Mouse (Mus musculus): ENCODE results near the gene Leng8. TPM values are rescaled to one million over a fixed set of nuclear protein-coding genes. Genes with fewer than 3 reads are reported as not detected.
"Not testable (repeated sequence)": the region's sequence is repeated elsewhere in the genome, so short reads cannot be mapped to it uniquely, and the experiment has no call there.

Gene Leng8
- polyA plus RNA-seq, 1 experiment from 2014 or later, result 20.1 TPM

GRCm38 (mm10) chr7:4148341-4149208 lies 11.7 kb downstream of the Leng8 start:
- H3K4me1 ChIP-seq (replicated peaks), result peaks cover 58% of the 10 kb centered on the region
- peaks cover 44% of the 10 kb centered on the region for H3K36me3 ChIP-seq (replicated peaks)
- WGBS (ENCODE audit: insufficient replicate concordance), result 34% methylated on average over 18 of the region's 18 CpGs
- H3K4me3 ChIP-seq (replicated peaks), result peak overlapping the region; percentile 88
- no peaks in the 10 kb centered on the region for H3K9me3 ChIP-seq (replicated peaks)
- ATAC-seq (ENCODE audit: insufficient read depth), result no peak; the same call in 1 of the 2 replicates
- peak overlapping the region; percentile 94 for H3K27ac ChIP-seq (replicated peaks)
- peak overlapping the region; percentile 97 for H3K4me2 ChIP-seq
- peak overlapping the region; percentile 76 for H3K9ac ChIP-seq
- H3K27me3 ChIP-seq, result peaks cover 11% of the 10 kb centered on the region

- ATAC-seq (ENCODE audit: insufficient read depth), result peak; percentile 72
- Histone ChIP-seq H3K27ac (replicated peaks) (peak overlapping the region; percentile 94), H3K4me1 (replicated peaks) (peaks cover 58% of the 10 kb centered on the region), H3K4me2 (peak overlapping the region; percentile 97), H3K4me3 (replicated peaks) (peak overlapping the region; percentile 88), H3K36me3 (replicated peaks) (peaks cover 36% of the 10 kb centered on the region), H3K27me3 (peaks cover 11% of the 10 kb centered on the region), H3K9ac (peak overlapping the region; percentile 76), H3K9me3 (replicated peaks) (no peaks in the 10 kb centered on the region)
- under 1% methylated on average over 64 of the region's 64 CpGs for WGBS (ENCODE audit: insufficient replicate concordance)
Measured at GRCm38 (mm10) chr7:4149209-4150054, 12.6 kb downstream of the Leng8 start.

- H3K27me3 ChIP-seq, result peaks cover 11% of the 10 kb centered on the region
- H3K9me3 ChIP-seq (replicated peaks), result no peaks in the 10 kb centered on the region
- H3K27ac ChIP-seq (replicated peaks), result peak within 1 kb of the TSS; percentile 94
- under 1% methylated on average over 14 of the region's 14 CpGs for WGBS (ENCODE audit: insufficient replicate concordance)
- ATAC-seq (ENCODE audit: insufficient read depth), result peak; percentile 19
- peak within 1 kb of the TSS; percentile 88 for H3K4me3 ChIP-seq (replicated peaks)
- H3K36me3 ChIP-seq (replicated peaks), result peaks cover 29% of the 10 kb centered on the region
- peaks cover 58% of the 10 kb centered on the region for H3K4me1 ChIP-seq (replicated peaks)
- H3K4me2 ChIP-seq, result peak within 1 kb of the TSS; percentile 97
- H3K9ac ChIP-seq, result peak within 1 kb of the TSS; percentile 76
Measured at GRCm38 (mm10) chr7:4150059-4150541, 13.3 kb downstream of the Leng8 start, which contains the start of gene Leng9. Leng9 (minus strand) TSS chr7:4150374.

- Histone ChIP-seq H3K4me3 (replicated peaks) (peak overlapping the region; percentile 88), H3K4me1 (replicated peaks) (peaks cover 56% of the 10 kb centered on the region), H3K4me2 (peak overlapping the region; percentile 97), H3K27me3 (peaks cover 11% of the 10 kb centered on the region), H3K36me3 (replicated peaks) (peaks cover 22% of the 10 kb centered on the region), H3K27ac (replicated peaks) (peak overlapping the region; percentile 94; the same call in 1 of the 2 replicates), H3K9ac (peak overlapping the region; percentile 76; the same call in 1 of the 2 replicates), H3K9me3 (replicated peaks) (no peaks in the 10 kb centered on the region)
- peak; percentile 56 for ATAC-seq (ENCODE audit: insufficient read depth)
- WGBS (ENCODE audit: insufficient replicate concordance), result 5% methylated on average over 14 of the region's 14 CpGs
Measured at GRCm38 (mm10) chr7:4150811-4151221, 14.0 kb downstream of the Leng8 start.

DNA sequence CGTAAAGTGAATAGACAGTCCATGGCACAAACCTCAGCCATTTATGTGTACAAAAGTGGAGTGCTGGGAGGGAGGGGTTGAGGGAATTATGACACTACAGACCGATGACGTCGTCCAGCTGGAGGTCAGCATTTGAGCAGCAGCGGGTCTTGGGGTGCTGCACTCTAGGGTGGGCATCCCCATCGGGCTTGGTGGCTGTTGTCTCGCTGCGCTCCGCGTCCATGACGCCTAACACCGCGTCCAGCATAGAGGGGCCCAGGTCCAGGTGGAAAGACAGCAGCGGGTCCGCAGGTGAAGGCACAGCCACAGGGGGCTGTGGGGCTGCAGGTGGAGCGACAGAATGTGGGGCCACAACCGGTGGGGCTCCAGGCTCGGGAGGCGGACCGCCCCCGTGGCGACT lies 14.4 kb downstream of the Leng8 start:
- Histone ChIP-seq H3K27me3 (peaks cover 11% of the 10 kb centered on the region), H3K9me3 (replicated peaks) (no peaks in the 10 kb centered on the region), H3K36me3 (replicated peaks) (peaks cover 18% of the 10 kb centered on the region), H3K27ac (replicated peaks) (no peak overlapping the region), H3K4me2 (peak overlapping the region; percentile 97), H3K4me3 (replicated peaks) (peak overlapping the region; percentile 88; the same call in 1 of the 2 replicates), H3K9ac (no peak overlapping the region; the same call in 1 of the 2 replicates), H3K4me1 (replicated peaks) (peaks cover 52% of the 10 kb centered on the region)
- WGBS (ENCODE audit: insufficient replicate concordance), result 22% methylated on average over 22 of the region's 22 CpGs
- no peak for ATAC-seq (ENCODE audit: insufficient read depth)

GRCm38 (mm10) chr7:4154356-4154755 lies 17.5 kb downstream of the Leng8 start:
- no peak overlapping the region for H3K4me3 ChIP-seq (replicated peaks)
- ATAC-seq (ENCODE audit: insufficient read depth), result no peak
- no peak overlapping the region for H3K27ac ChIP-seq (replicated peaks)
- peaks cover 11% of the 10 kb centered on the region for H3K27me3 ChIP-seq
- no peak overlapping the region for H3K4me2 ChIP-seq
- H3K9me3 ChIP-seq (replicated peaks), result no peaks in the 10 kb centered on the region
- no peaks in the 10 kb centered on the region for H3K36me3 ChIP-seq (replicated peaks)
- 56% methylated on average over 5 of the region's 5 CpGs for WGBS (ENCODE audit: insufficient replicate concordance)
- H3K4me1 ChIP-seq (replicated peaks), result peaks cover 23% of the 10 kb centered on the region
- no peak overlapping the region for H3K9ac ChIP-seq

GRCm38 (mm10) chr7:4154976-4155375 lies 18.1 kb downstream of the Leng8 start:
- ATAC-seq (ENCODE audit: insufficient read depth), result no peak
- H3K27ac ChIP-seq (replicated peaks), result no peak overlapping the region
- peaks cover 19% of the 10 kb centered on the region for H3K4me1 ChIP-seq (replicated peaks)
- no peak overlapping the region for H3K4me2 ChIP-seq
- no peaks in the 10 kb centered on the region for H3K9me3 ChIP-seq (replicated peaks)
- H3K36me3 ChIP-seq (replicated peaks), result no peaks in the 10 kb centered on the region
- WGBS (ENCODE audit: insufficient replicate concordance), result 61% methylated on average over 4 of the region's 4 CpGs
- H3K4me3 ChIP-seq (replicated peaks), result no peak overlapping the region
- peaks cover 11% of the 10 kb centered on the region for H3K27me3 ChIP-seq
- no peak overlapping the region for H3K9ac ChIP-seq

- H3K27ac ChIP-seq (replicated peaks); ATAC-seq (ENCODE audit: insufficient read depth); H3K36me3 ChIP-seq (replicated peaks); H3K9me3 ChIP-seq (replicated peaks); H3K4me3 ChIP-seq (replicated peaks); H3K9ac ChIP-seq; H3K27me3 ChIP-seq; H3K4me2 ChIP-seq: not testable (repeated sequence)
- peaks cover 15% of the 10 kb centered on the region for H3K4me1 ChIP-seq (replicated peaks)
- 77% methylated on average over 4 of the region's 4 CpGs for WGBS (ENCODE audit: insufficient replicate concordance)
Measured at GRCm38 (mm10) chr7:4161596-4161995, 24.8 kb downstream of the Leng8 start.

- Histone ChIP-seq H3K4me3 (replicated peaks) (peak overlapping the region; percentile 49), H3K27me3 (no peaks in the 10 kb centered on the region), H3K36me3 (replicated peaks) (no peaks in the 10 kb centered on the region), H3K4me2 (peak overlapping the region; percentile 57), H3K9ac (0 out of 2 replicates have a peak overlapping the region, but pooled peaks have one; percentile 8), H3K27ac (replicated peaks) (peak overlapping the region; percentile 14; the same call in 1 of the 2 replicates), H3K9me3 (replicated peaks) (no peaks in the 10 kb centered on the region), H3K4me1 (replicated peaks) (peaks cover 15% of the 10 kb centered on the region)
- under 1% methylated on average over 11 of the region's 11 CpGs for WGBS (ENCODE audit: insufficient replicate concordance)
- peak; percentile 35; the same call in 1 of the 2 replicates for ATAC-seq (ENCODE audit: insufficient read depth)
Measured at GRCm38 (mm10) chr7:4163571-4164072, 26.8 kb downstream of the Leng8 start.

- peak; percentile 73 for ATAC-seq (ENCODE audit: insufficient read depth)
- Histone ChIP-seq H3K4me1 (replicated peaks) (peaks cover 15% of the 10 kb centered on the region), H3K36me3 (replicated peaks) (no peaks in the 10 kb centered on the region), H3K9ac (peak within 1 kb of the TSS; percentile 8; the same call in 1 of the 2 replicates), H3K27ac (replicated peaks) (peak within 1 kb of the TSS; percentile 14; the same call in 1 of the 2 replicates), H3K27me3 (no peaks in the 10 kb centered on the region), H3K9me3 (replicated peaks) (no peaks in the 10 kb centered on the region), H3K4me3 (replicated peaks) (peak within 1 kb of the TSS; percentile 49), H3K4me2 (peak within 1 kb of the TSS; percentile 57)
- WGBS (ENCODE audit: insufficient replicate concordance), result 2% methylated on average over 19 of the region's 20 CpGs
Measured at GRCm38 (mm10) chr7:4164090-4164910, 27.5 kb downstream of the Leng8 start, which contains the start of gene Cdc42ep5. Cdc42ep5 (minus strand) TSS chr7:4164860.
